Mouse (Mus musculus): ENCODE measurements at regions not wholly inside any gene's neighbourhood (a gene's known extent, or its start where the extent isn't known, plus 50 kb on each side); places are given as distances from the start of the nearest gene placed in this dataset.
A peak's percentile ranks its signal among the peaks of the same experiment; 100 is the strongest.

DNA sequence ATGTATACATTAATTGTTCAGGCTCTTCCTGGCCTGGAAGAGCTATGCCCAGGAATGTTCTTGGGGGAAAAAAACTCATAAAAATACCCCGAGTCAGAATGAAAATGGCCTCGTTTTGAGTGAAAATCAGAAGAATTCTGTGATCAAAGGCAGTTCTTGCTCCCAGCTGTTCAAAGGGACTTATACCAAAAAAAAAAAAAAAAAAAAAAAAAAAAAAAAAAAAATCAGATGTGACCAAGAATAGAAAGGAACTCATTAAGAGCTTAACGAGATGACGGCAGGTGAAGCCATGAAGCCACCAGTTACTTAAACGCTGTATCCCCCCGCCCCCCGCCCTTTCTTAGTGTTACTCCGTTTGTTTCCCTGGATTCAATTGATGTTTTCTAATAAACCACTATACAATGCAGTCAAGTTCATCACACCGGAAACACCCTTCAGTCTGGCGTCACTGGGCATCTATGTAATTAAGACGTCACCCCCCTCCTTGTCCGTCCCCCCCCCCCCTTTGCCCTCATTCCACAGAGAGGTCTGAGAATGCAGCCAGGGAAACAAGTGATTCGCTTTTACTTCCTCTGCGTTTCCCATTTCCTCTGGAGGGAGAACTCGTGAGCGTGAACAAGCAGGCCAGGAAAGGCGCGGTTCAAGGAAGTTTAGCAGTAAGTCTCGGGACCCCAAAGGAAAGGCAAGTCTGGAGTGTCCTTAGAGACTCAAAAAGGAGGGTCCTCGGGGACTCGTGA lies 99.1 kb downstream of the Zfp326 start:
- Histone ChIP-seq H3K4me1 (replicated peaks; ENCODE audit: control insufficient read depth, insufficient read depth, low read length) (0 out of 2 replicates have a peak, but pooled peaks cover 2% of the 10 kb centered on the region), H3K9me3 (ENCODE audit: control insufficient read depth, low read length) (no peaks in the 10 kb centered on the region), H3K4me3 (ENCODE audit: low read depth, low read length) (peak overlapping the region; percentile 11), H3K27me3 (ENCODE audit: control insufficient read depth, insufficient read depth, low read length) (no peaks in the 10 kb centered on the region), H3K4me2 (ENCODE audit: low read depth, low read length, severe bottlenecking) (peak overlapping the region; percentile 39), H3K27ac (ENCODE audit: low read depth, low read length) (no peak overlapping the region), H3K9ac (ENCODE audit: low read length) (peak overlapping the region; percentile 12; the same call in 1 of the 2 replicates), H3K36me3 (ENCODE audit: control insufficient read depth, insufficient read depth, low read length) (no peaks in the 10 kb centered on the region)
- DNase-seq (ENCODE audit: low spot score) (peak; percentile 64), ATAC-seq (replicated peaks; ENCODE audit: low FRiP score) (peak; percentile 53)
- WGBS = 17% methylated on average over 21 of the region's 21 CpGs

DNA sequence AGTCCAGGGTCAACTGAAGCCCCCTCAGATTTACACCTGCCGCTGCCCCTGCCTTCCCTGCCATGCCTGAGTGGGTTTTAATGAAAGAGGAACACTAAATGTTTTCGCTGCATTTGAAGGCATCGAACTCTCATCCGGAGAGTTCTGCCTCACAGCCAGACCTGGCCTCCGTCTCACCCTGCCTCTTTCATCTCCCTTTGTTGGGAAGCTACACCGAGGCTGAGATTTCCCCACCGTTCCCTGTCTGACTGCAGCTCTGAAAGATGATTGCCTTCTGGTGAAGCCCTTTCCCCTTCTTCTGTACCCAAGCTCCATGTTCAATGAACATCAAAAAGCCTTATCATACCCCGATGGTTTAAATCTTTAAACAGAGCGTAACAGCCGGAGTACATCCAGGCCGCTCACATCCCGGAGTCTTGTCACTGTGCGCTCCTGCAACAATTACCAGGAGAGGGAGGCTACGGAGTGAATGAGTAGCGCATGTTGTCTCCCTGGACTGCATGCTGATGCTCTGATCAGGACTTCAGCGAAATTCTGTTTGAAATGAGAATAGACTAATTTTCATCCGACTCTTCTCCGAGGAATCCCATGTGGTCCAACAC lies 98.3 kb downstream of the Zfp326 start:
- no peak overlapping the region for H3K4me3 ChIP-seq (ENCODE audit: low read depth, low read length)
- 0 out of 2 replicates have a peak, but pooled peaks cover 2% of the 10 kb centered on the region for H3K4me1 ChIP-seq (replicated peaks; ENCODE audit: control insufficient read depth, insufficient read depth, low read length)
- no peak overlapping the region for H3K4me2 ChIP-seq (ENCODE audit: low read depth, low read length, severe bottlenecking)
- no peak overlapping the region for H3K27ac ChIP-seq (ENCODE audit: low read depth, low read length)
- ATAC-seq (replicated peaks; ENCODE audit: low FRiP score) (no peak), DNase-seq (ENCODE audit: low spot score) (no peak)
- WGBS = 59% methylated on average over 18 of the region's 18 CpGs
- H3K9ac ChIP-seq (ENCODE audit: low read length) = no peak overlapping the region
- H3K27me3 ChIP-seq (ENCODE audit: control insufficient read depth, insufficient read depth, low read length) = no peaks in the 10 kb centered on the region
- no peaks in the 10 kb centered on the region for H3K36me3 ChIP-seq (ENCODE audit: control insufficient read depth, insufficient read depth, low read length)
- no peaks in the 10 kb centered on the region for H3K9me3 ChIP-seq (ENCODE audit: control insufficient read depth, low read length)
